Mouse (Mus musculus) left cerebral cortex, adult 11 months (tissue): Measurements from ENCODE around the gene Sav1.

Experiments
- DNase-seq: peaks from one replicate; pipeline ENCODE4 v3.0.0; 2022; ENCODE audit warnings: low spot score

Gene Sav1

GRCm38 (mm10) chr12:69986786-69987497 is at the start of gene Sav1:
Gene Sav1, minus strand, starts transcription at chr12:69987002.
- peak; percentile 71 for DNase-seq

- DNase-seq: no peak
Measured at GRCm38 (mm10) chr12:70026233-70026632, 39.4 kb upstream of the Sav1 start.

- no peak for DNase-seq
Measured at GRCm38 (mm10) chr12:70025431-70025830, 38.6 kb upstream of the Sav1 start.

GRCm38 (mm10) chr12:70023580-70023979 is 36.8 kb upstream of the Sav1 start:
- DNase-seq: no peak

- no peak for DNase-seq
Measured at GRCm38 (mm10) chr12:70018153-70018552, 31.4 kb upstream of the Sav1 start.

- peak; percentile 15 for DNase-seq
Measured at GRCm38 (mm10) chr12:70015936-70016335, 29.1 kb upstream of the Sav1 start.

- DNase-seq: no peak
Measured at GRCm38 (mm10) chr12:70011681-70012080, 24.9 kb upstream of the Sav1 start.

GRCm38 (mm10) chr12:70010356-70010755 is 23.6 kb upstream of the Sav1 start:
- no peak for DNase-seq

GRCm38 (mm10) chr12:70005103-70005502 is 18.3 kb upstream of the Sav1 start:
- no peak for DNase-seq

- no peak for DNase-seq
Measured at GRCm38 (mm10) chr12:69998186-69998983, 11.6 kb upstream of the Sav1 start.

- no peak for DNase-seq
Measured at GRCm38 (mm10) chr12:69995382-69995781, 8.6 kb upstream of the Sav1 start.

- no peak for DNase-seq
Measured at GRCm38 (mm10) chr12:69986241-69986762, 500 bp downstream of the Sav1 start.

- DNase-seq: no peak
Measured at GRCm38 (mm10) chr12:69985546-69985945, 1.3 kb downstream of the Sav1 start.

GRCm38 (mm10) chr12:69982874-69983273 is 3.9 kb downstream of the Sav1 start:
- no peak for DNase-seq

GRCm38 (mm10) chr12:69977376-69977998 is 9.3 kb downstream of the Sav1 start:
- no peak for DNase-seq

- no peak for DNase-seq
Measured at GRCm38 (mm10) chr12:69976688-69977087, 10.1 kb downstream of the Sav1 start.

GRCm38 (mm10) chr12:69973666-69974065 is 13.1 kb downstream of the Sav1 start:
- no peak for DNase-seq

GRCm38 (mm10) chr12:69968154-69968553 is 18.6 kb downstream of the Sav1 start:
- DNase-seq: no peak

GRCm38 (mm10) chr12:69967112-69967511 is 19.7 kb downstream of the Sav1 start:
- DNase-seq: no peak

- DNase-seq: no peak
Measured at GRCm38 (mm10) chr12:69966071-69966470, 20.7 kb downstream of the Sav1 start.

GRCm38 (mm10) chr12:69965644-69966043 is 21.2 kb downstream of the Sav1 start:
- DNase-seq: no peak

- DNase-seq: no peak
Measured at GRCm38 (mm10) chr12:69963141-69963540, 23.7 kb downstream of the Sav1 start.

- DNase-seq: peak; percentile 41
Measured at GRCm38 (mm10) chr12:69962468-69962867, 24.3 kb downstream of the Sav1 start.
